Mouse (Mus musculus) cerebellum, adult 2 months (tissue): ENCODE measurements around the gene Qtrt2.

Experiments used
- CTCF ChIP-seq: fragments of 200-500 bp; IDR thresholded peaks from 2 replicates; pipeline ENCODE4 v1.5.1; 2011; ENCODE audit warnings: low read depth, mild to moderate bottlenecking, control low read depth, low read length, moderate library complexity, borderline replicate concordance; ENCODE audit not compliant: insufficient read depth
- POLR2A ChIP-seq: fragments of 200-500 bp; IDR thresholded peaks from 2 replicates; pipeline ENCODE4 v1.6.1; 2011; ENCODE audit warnings: low read length, control low read depth, borderline replicate concordance; ENCODE audit not compliant: insufficient read depth

DNA sequence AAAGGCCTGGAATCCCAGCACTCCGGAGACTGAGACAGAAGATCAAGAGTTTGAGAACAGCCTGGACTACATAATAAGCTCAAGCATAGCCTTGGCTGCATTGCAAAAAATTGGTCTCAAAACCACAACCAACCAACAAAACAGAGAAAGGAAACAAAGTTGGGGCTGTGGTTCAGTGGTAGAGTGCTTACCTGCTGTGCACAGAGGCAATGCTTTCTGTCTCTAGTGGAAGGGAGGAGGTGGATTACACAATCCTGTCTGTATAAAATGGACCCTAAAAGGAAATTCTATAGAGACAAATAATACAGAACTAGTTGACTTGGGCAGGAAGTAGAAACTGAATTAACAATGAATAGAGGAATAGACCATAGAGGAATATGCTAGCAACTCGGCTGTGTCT, 94.7 kb downstream of the Qtrt2 start:
- TF ChIP-seq CTCF = no peak
- TF ChIP-seq POLR2A = no peak
